Mouse (Mus musculus) retina, embryonic 14.5 days (tissue): ENCODE data around the gene Wipf2.
A peak's percentile ranks its signal among the peaks of the same experiment; 100 is the strongest.

Experiments used
- DNase-seq: peaks from one replicate; pipeline ENCODE4 v3.0.0-alpha.2; 2015; ENCODE audit warnings: low spot score

The Wipf2 gene

GRCm38 (mm10) chr11:98944897-98945604 is 81.6 kb downstream of the Wipf2 start:
- no peak for DNase-seq

- DNase-seq = no peak
These were observed 82.2 kb downstream of the Wipf2 start for GRCm38 (mm10) chr11:98945605-98945977.

- DNase-seq = no peak
These were observed 84.6 kb downstream of the Wipf2 start for GRCm38 (mm10) chr11:98947969-98948569.

- DNase-seq = no peak
These were observed 86.0 kb downstream of the Wipf2 start for GRCm38 (mm10) chr11:98949242-98949957.

GRCm38 (mm10) chr11:98949958-98950460 is 86.6 kb downstream of the Wipf2 start:
- no peak for DNase-seq

- DNase-seq = no peak
These were observed 87.0 kb downstream of the Wipf2 start for GRCm38 (mm10) chr11:98950484-98950883.

- no peak for DNase-seq
These were observed 87.8 kb downstream of the Wipf2 start for GRCm38 (mm10) chr11:98951026-98951906.

- no peak for DNase-seq
These were observed 88.7 kb downstream of the Wipf2 start for GRCm38 (mm10) chr11:98952111-98952510.

- no peak for DNase-seq
These were observed 89.3 kb downstream of the Wipf2 start for GRCm38 (mm10) chr11:98952736-98953135.

- no peak for DNase-seq
These were observed 89.9 kb downstream of the Wipf2 start for GRCm38 (mm10) chr11:98953361-98953760.

GRCm38 (mm10) chr11:98953835-98954320 is 90.4 kb downstream of the Wipf2 start:
- DNase-seq = no peak

GRCm38 (mm10) chr11:98954373-98954772 is 90.9 kb downstream of the Wipf2 start:
- peak; percentile 86 for DNase-seq
